Mouse (Mus musculus) midbrain, embryonic 10.5 days (tissue): Measurements from ENCODE around the gene Wdr63. TPM values are rescaled to one million over a fixed set of nuclear protein-coding genes. Genes with fewer than 3 reads are reported as not detected.
A peak's percentile ranks its signal among the peaks of the same experiment; 100 is the strongest.

Source experiments
- DNase-seq: peaks from one replicate; pipeline ENCODE4 v3.0.0-alpha.2; 2017; ENCODE audit warnings: low spot score
- H3K27ac ChIP-seq: fragments of 300-500 bp; sonication (generic); replicated peaks from 2 replicates; pipeline ENCODE4 v1.5.1; 2016; ENCODE audit warnings: mild to moderate bottlenecking
- H3K27me3 ChIP-seq: fragments of 300-500 bp; sonication (generic); 2 replicates; pipeline ENCODE4 v1.6.1; 2016; ENCODE audit warnings: low read depth, mild to moderate bottlenecking; ENCODE audit not compliant: poor library complexity, severe bottlenecking
- H3K36me3 ChIP-seq: fragments of 300-500 bp; sonication (generic); 2 replicates; pipeline ENCODE4 v1.6.1; 2016; ENCODE audit warnings: mild to moderate bottlenecking, moderate library complexity
- H3K4me1 ChIP-seq: fragments of 300-500 bp; sonication (generic); 2 replicates; pipeline ENCODE4 v1.6.1; 2016
- H3K4me3 ChIP-seq: fragments of 300-500 bp; sonication (generic); 2 replicates; pipeline ENCODE4 v1.5.1; 2016; ENCODE audit warnings: mild to moderate bottlenecking, moderate library complexity
- H3K9me3 ChIP-seq: fragments of 300-500 bp; sonication (generic); replicated peaks from 2 replicates; pipeline ENCODE4 v1.6.1; 2016; ENCODE audit warnings: mild to moderate bottlenecking
- WGBS: fragments of 180-500 bp; shearing (Covaris S2); methylation state at CpG from one replicate; pipeline ENCODE4 v1.1.7; 2016; 5-methylcytosine and 5-hydroxymethylcytosine counted together
- polyA plus RNA-seq: library from polyadenylated mRNA; unstranded; fragments of >200 nt; fragmentation: Nextera tagmentation; extraction: Ambion mirVana; gene quantifications from 2 replicates; pipeline ENCODE4 v1.2.1, GENCODE M21; 2016

Gene Wdr63
- polyA plus RNA-seq, 1 experiment from 2014 or later: 0.17 TPM

- 81% methylated on average over 7 of the region's 7 CpGs for WGBS
- DNase-seq: no peak
Measured at GRCm38 (mm10) chr3:146072780-146073179, 35.1 kb downstream of the Wdr63 start.

GRCm38 (mm10) chr3:146069276-146069675 lies 38.7 kb downstream of the Wdr63 start:
- H3K27me3 ChIP-seq: no peaks in the 10 kb centered on the region
- H3K9me3 ChIP-seq: no peaks in the 10 kb centered on the region
- 82% methylated on average over 4 of the region's 4 CpGs for WGBS
- H3K4me1 ChIP-seq: no peaks in the 10 kb centered on the region
- no peaks in the 10 kb centered on the region for H3K36me3 ChIP-seq
- no peak overlapping the region for H3K4me3 ChIP-seq
- no peak for DNase-seq
- no peak overlapping the region for H3K27ac ChIP-seq

More at GRCm38 (mm10) chr3:146072780-146073179, 35.1 kb downstream of the Wdr63 start:
- Histone ChIP-seq H3K4me3 (no peak overlapping the region), H3K9me3 (no peaks in the 10 kb centered on the region), H3K36me3 (no peaks in the 10 kb centered on the region), H3K27ac (no peak overlapping the region), H3K4me1 (no peaks in the 10 kb centered on the region), H3K27me3 (no peaks in the 10 kb centered on the region)

- Histone ChIP-seq H3K9me3 (no peaks in the 10 kb centered on the region), H3K27me3 (no peaks in the 10 kb centered on the region), H3K36me3 (no peaks in the 10 kb centered on the region), H3K27ac (no peak overlapping the region), H3K4me3 (no peak overlapping the region), H3K4me1 (peaks cover 3% of the 10 kb centered on the region; the same call in 1 of the 2 replicates)
- WGBS: 90% methylated on average over 11 of the region's 11 CpGs
- DNase-seq: no peak
Measured at GRCm38 (mm10) chr3:146063146-146063545, 44.8 kb downstream of the Wdr63 start.

- Histone ChIP-seq H3K9me3 (no peaks in the 10 kb centered on the region), H3K36me3 (no peaks in the 10 kb centered on the region), H3K27me3 (0 out of 2 replicates have a peak, but pooled peaks cover 6% of the 10 kb centered on the region), H3K4me3 (no peak overlapping the region), H3K4me1 (peaks cover 3% of the 10 kb centered on the region; the same call in 1 of the 2 replicates), H3K27ac (no peak overlapping the region)
- WGBS: 89% methylated on average over 15 of the region's 15 CpGs
- DNase-seq: no peak
Measured at GRCm38 (mm10) chr3:146059356-146059926, 48.5 kb downstream of the Wdr63 start.

GRCm38 (mm10) chr3:146058263-146058662 lies 49.7 kb downstream of the Wdr63 start:
- DNase-seq: peak; percentile 61
- WGBS: 16% methylated on average over 4 of the region's 4 CpGs
- 0 out of 2 replicates have a peak, but pooled peaks cover 6% of the 10 kb centered on the region for H3K27me3 ChIP-seq
- no peak overlapping the region for H3K27ac ChIP-seq
- H3K4me3 ChIP-seq: no peak overlapping the region
- H3K36me3 ChIP-seq: no peaks in the 10 kb centered on the region
- H3K9me3 ChIP-seq: no peaks in the 10 kb centered on the region
- H3K4me1 ChIP-seq: peaks cover 3% of the 10 kb centered on the region; the same call in 1 of the 2 replicates

- no peak overlapping the region for H3K4me3 ChIP-seq
Measured at GRCm38 (mm10) chr3:146057131-146057530, 50.8 kb downstream of the Wdr63 start.

GRCm38 (mm10) chr3:146053873-146054272 lies 54.1 kb downstream of the Wdr63 start:
- 79% methylated on average over 2 of the region's 2 CpGs for WGBS
- peaks cover 11% of the 10 kb centered on the region for H3K27me3 ChIP-seq
- no peak overlapping the region for H3K27ac ChIP-seq
- H3K9me3 ChIP-seq: no peaks in the 10 kb centered on the region
- peaks cover 3% of the 10 kb centered on the region; the same call in 1 of the 2 replicates for H3K4me1 ChIP-seq
- no peak overlapping the region for H3K4me3 ChIP-seq
- H3K36me3 ChIP-seq: no peaks in the 10 kb centered on the region
- no peak for DNase-seq

More at GRCm38 (mm10) chr3:146057131-146057530, 50.8 kb downstream of the Wdr63 start:
- DNase-seq: no peak
- 0 out of 2 replicates have a peak, but pooled peaks cover 6% of the 10 kb centered on the region for H3K27me3 ChIP-seq
- WGBS: 82% methylated on average over 7 of the region's 7 CpGs
- no peaks in the 10 kb centered on the region for H3K36me3 ChIP-seq
- H3K27ac ChIP-seq: no peak overlapping the region
- H3K9me3 ChIP-seq: no peaks in the 10 kb centered on the region
- H3K4me1 ChIP-seq: peaks cover 3% of the 10 kb centered on the region; the same call in 1 of the 2 replicates

GRCm38 (mm10) chr3:146053082-146053814 lies 54.7 kb downstream of the Wdr63 start:
- no peak for DNase-seq
- H3K36me3 ChIP-seq: no peaks in the 10 kb centered on the region
- H3K27ac ChIP-seq: no peak overlapping the region
- WGBS: 73% methylated on average over 6 of the region's 6 CpGs
- peaks cover 3% of the 10 kb centered on the region; the same call in 1 of the 2 replicates for H3K4me1 ChIP-seq
- no peaks in the 10 kb centered on the region for H3K9me3 ChIP-seq
- H3K4me3 ChIP-seq: no peak overlapping the region
- peaks cover 16% of the 10 kb centered on the region for H3K27me3 ChIP-seq

- no peak for DNase-seq
- H3K4me3 ChIP-seq: no peak overlapping the region
- no peaks in the 10 kb centered on the region for H3K9me3 ChIP-seq
- WGBS: 81% methylated on average over 11 of the region's 11 CpGs
- H3K27ac ChIP-seq: no peak overlapping the region
- H3K36me3 ChIP-seq: no peaks in the 10 kb centered on the region
- peaks cover 16% of the 10 kb centered on the region for H3K4me1 ChIP-seq
- H3K27me3 ChIP-seq: peaks cover 16% of the 10 kb centered on the region
Measured at GRCm38 (mm10) chr3:146051277-146052007, 56.5 kb downstream of the Wdr63 start.

- Histone ChIP-seq H3K27me3 (peaks cover 12% of the 10 kb centered on the region), H3K27ac (no peak overlapping the region)
- 88% methylated on average over 5 of the region's 5 CpGs for WGBS
Measured at GRCm38 (mm10) chr3:146049951-146050350, 58.0 kb downstream of the Wdr63 start.

GRCm38 (mm10) chr3:146047704-146048207 lies 60.2 kb downstream of the Wdr63 start:
- no peak overlapping the region for H3K4me3 ChIP-seq
- WGBS: 22% methylated on average over 15 of the region's 15 CpGs
- DNase-seq: peak; percentile 41
- no peaks in the 10 kb centered on the region for H3K36me3 ChIP-seq
- H3K4me1 ChIP-seq: peaks cover 23% of the 10 kb centered on the region
- peaks cover 10% of the 10 kb centered on the region for H3K27me3 ChIP-seq
- no peak overlapping the region; the same call in 1 of the 2 replicates for H3K27ac ChIP-seq
- no peaks in the 10 kb centered on the region for H3K9me3 ChIP-seq

More at GRCm38 (mm10) chr3:146049951-146050350, 58.0 kb downstream of the Wdr63 start:
- no peak for DNase-seq
- no peak overlapping the region for H3K4me3 ChIP-seq
- no peaks in the 10 kb centered on the region for H3K36me3 ChIP-seq
- peaks cover 20% of the 10 kb centered on the region for H3K4me1 ChIP-seq
- H3K9me3 ChIP-seq: no peaks in the 10 kb centered on the region

- Histone ChIP-seq H3K36me3 (no peaks in the 10 kb centered on the region), H3K4me1 (peaks cover 21% of the 10 kb centered on the region), H3K9me3 (no peaks in the 10 kb centered on the region), H3K27ac (no peak overlapping the region), H3K27me3 (peaks cover 10% of the 10 kb centered on the region), H3K4me3 (no peak overlapping the region)
- 86% methylated on average over 11 of the region's 11 CpGs for WGBS
- DNase-seq: no peak
Measured at GRCm38 (mm10) chr3:146046076-146046475, 61.9 kb downstream of the Wdr63 start.
